Mouse (Mus musculus): ENCODE measurements at regions not wholly inside any gene's neighbourhood (a gene's known extent, or its start where the extent isn't known, plus 50 kb on each side); places are given as distances from the start of the nearest gene placed in this dataset.
"Not testable (repeated sequence)": the region's sequence is repeated elsewhere in the genome, so short reads cannot be mapped to it uniquely, and the experiment has no call there.

DNA sequence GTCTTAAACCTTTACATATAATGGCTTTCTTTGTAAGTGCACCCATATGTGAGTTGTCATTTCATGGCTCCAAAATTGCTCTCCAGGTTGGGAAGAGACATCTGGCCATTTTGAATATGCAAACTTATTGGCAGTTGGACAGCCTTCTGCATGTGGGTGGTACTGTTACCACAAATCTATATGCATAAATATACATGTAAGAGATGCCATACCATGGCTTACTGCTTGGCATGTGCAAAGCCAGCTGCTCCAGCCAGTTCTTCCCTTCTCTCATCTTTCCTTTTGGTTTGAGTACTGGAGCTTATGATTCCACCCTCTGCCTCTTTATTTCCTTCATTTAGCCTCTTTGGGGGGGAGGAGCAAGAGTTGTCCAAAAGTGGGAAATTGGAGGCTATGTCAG, 312.7 kb downstream of the Plekhb2 start:
- DNase-seq (ENCODE audit: low spot score in 2 of 2), result peak in 1 of 2 experiments; percentile 62

DNA sequence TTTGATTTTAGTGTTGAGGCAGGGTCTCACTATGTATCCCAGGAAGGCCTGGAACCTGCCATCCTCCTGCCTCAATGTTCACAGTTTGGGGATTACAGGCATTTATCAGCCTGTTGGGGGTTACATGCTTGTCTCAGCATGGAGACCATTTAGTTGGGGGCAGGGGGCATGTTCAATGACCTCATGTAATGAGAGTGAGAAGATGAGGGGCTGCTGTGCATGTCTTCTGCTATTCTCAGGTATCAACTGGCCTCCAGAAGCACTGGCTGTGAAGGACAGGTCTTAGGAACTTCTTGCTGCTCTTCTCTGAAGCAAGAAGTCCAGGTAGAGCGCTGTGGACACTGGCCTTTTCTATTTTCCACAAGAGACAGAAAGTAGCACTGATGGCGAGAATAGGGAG, 350.9 kb downstream of the Plekhb2 start:
- DNase-seq (ENCODE audit: low spot score in 2 of 2), result no peak

DNA sequence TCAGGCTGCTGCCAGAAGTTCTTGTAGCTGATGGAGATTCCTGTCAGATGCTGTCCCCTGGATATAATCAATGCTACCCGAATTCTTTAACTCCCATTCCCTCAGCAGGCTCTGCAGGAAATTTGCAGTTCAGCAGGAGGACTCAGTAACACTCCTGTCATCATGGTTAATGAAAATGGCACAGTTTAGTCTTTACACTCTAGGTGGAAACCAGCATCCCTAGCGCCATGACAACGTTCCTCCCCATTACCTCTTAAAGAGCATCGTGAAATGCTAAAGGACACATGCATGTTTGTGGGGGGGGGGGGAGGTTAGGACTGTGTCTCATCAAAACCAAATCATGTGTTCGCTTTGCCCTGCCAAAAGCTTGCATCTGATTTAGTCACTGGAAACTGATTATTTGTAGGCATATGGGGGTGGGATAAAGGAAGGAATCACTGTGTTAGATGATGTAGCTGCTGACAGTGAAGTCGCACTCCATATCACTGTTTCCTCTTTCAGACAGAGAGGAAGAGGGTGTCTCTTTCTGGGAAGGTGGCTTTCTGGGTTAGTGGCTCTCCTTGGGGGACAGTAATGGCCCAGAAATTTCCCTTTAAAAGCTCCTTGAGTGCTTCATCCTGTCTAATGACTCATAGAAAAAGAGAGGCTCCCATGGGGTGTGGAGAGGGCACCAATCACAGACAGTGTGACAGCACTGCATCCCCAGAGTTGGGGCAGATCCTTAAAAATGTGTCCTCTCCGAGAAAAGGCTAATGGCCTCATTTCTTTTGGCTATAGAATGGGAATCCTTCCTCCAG, 351.5 kb downstream of the Plekhb2 start:
- peak; percentile 13 to 44 for DNase-seq (ENCODE audit: low spot score in 2 of 2)

DNA sequence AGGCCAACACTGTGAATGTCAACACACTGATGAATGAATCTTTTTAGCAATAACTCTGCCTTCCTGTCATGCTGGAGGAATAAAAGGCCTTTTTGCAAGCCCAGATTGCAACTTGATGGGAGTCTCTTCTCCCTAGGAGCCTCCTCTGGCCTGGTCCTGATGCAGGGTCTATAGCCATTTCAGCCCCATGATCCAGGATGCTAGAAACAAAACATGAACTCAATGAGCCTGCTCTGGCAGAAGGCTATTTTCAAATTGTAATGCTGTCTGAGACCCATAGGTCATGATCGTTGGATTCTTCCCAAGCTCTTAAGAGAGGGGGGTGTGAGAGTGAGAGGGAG, 352.1 kb downstream of the Plekhb2 start:
- no peak for DNase-seq (ENCODE audit: low spot score in 2 of 2)

DNA sequence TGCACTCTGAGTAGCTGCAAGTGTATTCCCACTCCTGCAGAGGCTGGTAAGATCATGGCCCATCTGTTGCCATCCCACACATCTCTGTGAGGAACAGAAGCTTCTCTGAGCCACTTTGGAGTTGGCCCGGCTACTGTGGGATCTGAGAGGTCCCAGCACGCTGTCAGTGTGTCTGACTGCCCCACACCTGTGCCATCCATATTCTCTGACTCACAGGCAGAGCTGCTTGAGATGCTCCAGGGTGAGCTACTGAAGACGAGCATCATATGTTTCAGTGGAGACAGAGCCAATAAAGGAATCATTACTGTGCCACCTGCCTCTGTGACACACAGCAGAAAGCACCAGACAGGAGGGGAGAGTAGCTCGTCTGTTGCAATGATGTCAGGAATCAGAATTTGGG, 352.8 kb downstream of the Plekhb2 start:
- DNase-seq (ENCODE audit: low spot score in 2 of 2), result peak; percentile 77 to 88

DNA sequence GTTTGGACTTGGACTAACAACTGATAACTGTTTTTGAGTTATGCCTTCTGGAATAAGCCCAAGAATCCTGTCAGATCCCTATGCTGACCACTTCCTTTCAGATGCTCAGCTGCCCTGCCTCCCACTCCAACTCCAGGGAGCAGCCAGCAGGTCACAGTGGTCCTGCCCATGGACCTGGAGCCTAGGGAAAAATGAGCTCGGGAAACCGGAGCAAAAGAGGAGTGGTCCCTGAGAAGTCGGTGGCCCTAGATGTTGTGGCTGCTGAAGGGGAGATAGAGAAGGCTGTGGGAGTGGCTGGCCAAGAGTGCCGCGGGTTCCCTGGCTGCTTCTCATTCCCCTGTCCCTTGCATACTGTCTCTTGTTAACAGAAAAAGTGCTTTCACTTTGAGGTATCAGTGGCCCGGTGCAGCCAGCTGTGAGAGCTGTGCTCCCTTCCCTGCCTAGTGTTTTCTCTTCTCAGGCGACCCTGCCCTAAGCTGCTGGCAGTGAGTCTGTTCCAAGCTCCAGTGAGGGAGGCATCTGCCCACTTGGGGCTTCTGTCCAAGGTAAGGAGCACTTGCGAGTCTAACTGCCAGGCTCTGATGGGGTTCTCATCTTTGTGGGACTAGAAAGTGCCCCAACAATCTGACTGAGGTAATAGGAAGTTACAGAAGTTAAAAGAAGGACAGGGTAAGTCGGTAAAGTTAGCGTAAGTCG, 357.2 kb downstream of the Plekhb2 start:
- no peak for DNase-seq (ENCODE audit: low spot score in 2 of 2)

DNA sequence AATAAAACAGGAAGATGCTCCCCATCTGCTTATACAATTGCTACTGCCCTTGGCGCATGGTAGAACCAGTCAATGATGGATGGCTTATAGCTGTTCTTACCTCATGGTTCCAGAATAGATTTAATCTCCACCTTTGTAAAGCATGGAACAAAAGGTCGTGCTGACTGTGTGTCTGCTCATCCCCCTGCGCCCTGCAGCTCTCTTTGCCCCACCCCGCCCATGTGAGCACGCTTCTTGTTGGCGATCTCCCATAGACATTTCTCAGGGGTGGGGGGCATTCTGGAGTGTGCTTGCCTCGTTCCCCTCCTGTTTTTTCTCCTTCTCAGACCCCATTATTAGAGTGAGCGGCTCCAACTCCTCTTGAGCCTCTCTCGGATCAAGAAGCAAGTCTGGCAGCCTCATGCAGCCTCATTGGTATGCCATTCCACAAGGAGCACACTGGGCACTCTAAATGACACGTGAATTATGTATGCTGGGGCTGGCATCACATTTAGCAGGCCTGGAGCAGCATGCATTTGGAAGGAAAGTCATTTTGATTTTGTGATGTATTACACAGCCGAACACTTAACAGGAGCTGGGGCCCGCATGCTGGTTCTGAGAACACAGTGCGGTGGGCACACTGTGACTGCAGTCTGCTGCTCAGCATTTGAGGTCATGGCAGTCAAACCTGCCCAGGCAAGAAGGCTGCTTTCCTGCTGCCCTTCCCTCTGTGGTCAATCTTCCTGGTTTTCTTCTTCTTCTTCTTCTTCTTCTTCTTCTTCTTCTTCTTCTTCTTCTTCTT, 362.5 kb downstream of the Plekhb2 start:
- no peak for DNase-seq (ENCODE audit: low spot score in 2 of 2)

DNA sequence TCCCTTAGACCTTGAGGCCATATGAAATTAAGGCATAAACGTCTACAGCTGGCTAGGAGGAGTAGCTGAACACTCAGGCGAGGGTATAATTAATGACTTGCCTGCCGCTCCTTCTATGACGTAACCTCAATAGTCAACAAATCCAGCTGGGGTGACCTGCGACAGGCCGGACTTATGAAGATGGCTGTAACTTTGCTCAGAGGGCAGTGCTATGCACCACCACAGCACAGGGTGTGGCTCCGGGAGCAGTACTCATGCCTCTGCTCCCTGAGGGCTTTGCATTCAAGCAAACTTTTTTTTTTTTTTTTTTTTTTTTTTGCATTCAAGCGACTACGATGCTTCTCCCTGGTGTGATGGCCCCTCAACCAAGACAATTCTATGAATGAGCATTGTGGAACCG, 364.1 kb downstream of the Plekhb2 start:
- no peak for DNase-seq (ENCODE audit: low spot score in 2 of 2)

DNA sequence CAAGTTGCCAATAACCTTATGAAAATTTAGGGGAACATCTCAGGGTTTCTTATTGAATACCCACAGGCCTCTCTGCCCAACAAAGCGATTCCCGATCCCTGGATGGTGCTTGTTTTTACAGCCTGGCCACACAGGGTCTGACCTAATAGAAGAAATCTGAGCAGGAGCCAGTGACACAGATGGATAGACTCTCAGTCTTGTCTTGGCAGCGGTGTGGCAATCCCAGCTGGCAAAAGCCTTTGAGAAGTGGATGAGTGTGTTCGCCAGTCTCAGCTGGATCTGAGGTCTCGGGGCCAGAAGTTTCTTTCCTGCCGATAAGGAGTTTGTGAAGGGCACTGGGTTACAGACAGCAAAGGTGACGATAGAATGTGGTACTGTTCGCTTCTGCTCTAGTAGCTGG, 366.6 kb downstream of the Plekhb2 start:
- no peak for DNase-seq (ENCODE audit: low spot score in 2 of 2)

DNA sequence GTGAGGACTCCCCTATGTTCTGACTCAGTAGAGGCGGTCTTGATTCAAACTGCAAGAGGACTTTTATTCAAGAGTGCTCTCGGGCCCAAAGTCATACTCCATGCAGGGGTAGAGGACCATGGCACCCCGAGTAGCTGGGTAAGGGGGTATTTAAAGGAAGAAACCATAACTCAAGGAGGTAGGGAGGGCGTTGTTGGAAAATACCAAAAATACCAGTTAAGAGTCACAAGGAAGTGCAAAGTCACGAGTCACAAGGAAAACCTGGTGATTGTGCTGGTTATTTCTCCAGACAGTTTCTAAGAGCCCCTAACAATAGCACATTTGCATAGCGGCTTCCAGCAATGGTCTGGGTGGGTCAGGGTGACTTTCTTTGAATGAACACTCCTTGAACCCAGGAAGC, 370.4 kb downstream of the Plekhb2 start:
- DNase-seq (ENCODE audit: low spot score in 2 of 2), result not testable (repeated sequence)

DNA sequence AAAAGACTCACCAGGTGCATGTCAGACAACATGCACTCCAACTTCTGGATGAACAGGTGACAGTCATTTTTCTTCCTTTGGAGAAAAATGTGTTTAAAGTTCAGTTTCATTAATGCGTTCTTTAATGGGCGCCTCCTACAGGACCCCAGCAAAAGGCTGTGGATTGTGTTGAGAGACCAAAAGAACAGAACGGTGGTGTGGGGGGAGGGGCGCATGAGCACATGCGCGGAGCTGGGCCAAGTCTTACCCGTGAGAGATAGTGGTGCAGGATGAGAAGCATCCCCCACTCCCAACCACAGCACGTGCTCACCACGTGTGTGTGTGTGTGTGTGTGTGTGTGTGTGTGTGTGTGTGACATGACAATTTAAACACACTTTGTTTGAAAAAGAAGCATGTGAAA, 371.0 kb downstream of the Plekhb2 start:
- no peak for DNase-seq (ENCODE audit: low spot score in 2 of 2)

DNA sequence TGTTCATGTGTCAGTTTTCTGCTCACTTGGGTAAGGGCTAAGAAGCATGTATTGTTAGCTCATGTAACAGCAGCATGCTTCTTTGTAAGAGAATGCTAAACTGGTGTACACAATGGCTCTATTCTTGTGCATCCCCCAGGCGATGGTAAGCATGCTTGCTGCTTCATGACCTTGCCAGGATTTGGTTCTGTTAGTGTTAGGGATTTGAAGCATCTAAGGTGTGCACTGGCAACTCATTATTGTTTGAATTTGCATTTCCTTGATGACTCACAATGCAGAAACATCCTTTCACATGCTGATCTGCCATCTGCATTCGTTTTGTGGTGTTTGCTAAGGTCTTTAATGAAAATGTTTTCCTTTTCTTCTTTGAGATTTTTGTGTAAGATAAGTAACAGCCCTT, 382.8 kb downstream of the Plekhb2 start:
- DNase-seq (ENCODE audit: low spot score in 2 of 2), result no peak

DNA sequence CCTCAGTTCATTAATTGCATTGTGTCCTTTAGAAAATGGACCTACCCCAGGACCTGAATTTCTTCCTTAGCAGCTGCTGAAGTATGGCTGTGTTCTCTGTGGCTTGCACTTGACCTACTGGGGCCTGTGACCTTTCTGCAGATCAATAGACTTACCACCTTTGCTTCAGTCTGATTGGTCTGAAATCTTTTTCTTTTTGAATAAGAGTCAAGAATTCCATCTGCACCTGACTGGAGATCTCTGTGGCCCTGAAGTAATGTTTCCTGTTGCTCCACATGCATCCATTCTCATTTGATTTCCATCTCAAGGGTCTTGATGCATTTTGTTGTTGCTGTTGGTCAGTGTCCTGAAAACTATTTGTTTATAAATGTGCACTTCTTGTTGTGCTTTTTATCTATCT, 388.4 kb downstream of the Plekhb2 start:
- no peak for DNase-seq (ENCODE audit: low spot score in 2 of 2)

DNA sequence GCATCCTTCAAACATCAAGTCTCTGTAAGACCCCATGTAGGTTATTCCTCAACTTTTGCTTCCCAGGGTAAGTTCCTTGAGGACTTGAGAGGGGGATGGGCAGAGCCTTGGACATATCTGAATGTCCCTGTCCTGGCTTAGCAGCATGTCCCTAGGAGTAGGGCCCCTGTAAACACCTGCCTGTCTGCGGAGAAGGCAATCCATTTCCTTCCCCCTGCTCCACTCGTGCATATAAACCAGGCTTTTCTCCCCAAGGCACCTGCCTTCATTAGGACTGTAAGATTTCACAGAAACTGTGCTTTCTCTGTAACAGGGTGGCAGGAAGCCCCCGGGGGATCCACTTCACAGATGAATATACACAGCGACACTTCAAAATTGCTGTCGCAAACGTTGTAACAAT, 393.1 kb downstream of the Plekhb2 start:
- no peak for DNase-seq (ENCODE audit: low spot score in 2 of 2)

DNA sequence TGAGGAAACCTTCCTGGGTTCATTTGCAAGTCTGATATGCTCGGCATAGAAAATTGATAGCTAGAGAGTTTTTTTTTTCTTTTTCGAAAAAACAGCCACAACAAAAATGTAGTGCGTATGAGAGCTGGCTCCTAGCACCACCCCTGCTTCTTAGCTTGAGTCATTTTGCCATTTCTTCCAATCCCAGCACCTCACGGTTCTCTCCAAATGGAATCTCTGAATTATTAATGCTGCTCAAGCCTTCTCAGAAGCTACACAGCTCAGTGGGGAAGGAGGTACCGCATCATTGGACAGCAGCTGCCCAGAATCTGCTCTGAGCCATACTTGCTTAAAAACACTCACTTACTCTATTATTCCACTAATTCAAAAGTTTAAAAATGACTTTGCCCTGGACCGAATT, 393.6 kb downstream of the Plekhb2 start:
- no peak for DNase-seq (ENCODE audit: low spot score in 2 of 2)

DNA sequence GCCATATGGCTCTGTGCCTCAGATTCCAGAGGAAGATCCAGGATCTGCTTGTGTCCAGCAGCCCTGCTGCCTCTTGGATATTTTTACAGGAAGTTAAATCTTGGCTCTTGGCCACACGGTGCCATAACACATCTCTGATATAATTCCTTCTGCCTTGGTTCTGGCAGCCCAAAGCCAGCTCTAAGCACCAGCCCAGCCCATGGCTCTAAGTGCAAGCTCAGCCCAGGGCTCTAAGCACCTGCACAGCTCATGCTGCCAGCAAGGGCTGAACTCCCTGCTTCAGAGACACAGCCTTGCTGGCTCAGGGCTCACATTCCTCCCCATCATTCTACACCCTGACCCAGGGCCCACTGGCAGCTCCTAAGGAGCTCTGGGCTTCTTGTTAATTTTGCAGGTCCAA, 415.3 kb downstream of the Plekhb2 start:
- DNase-seq (ENCODE audit: low spot score in 2 of 2), result no peak

DNA sequence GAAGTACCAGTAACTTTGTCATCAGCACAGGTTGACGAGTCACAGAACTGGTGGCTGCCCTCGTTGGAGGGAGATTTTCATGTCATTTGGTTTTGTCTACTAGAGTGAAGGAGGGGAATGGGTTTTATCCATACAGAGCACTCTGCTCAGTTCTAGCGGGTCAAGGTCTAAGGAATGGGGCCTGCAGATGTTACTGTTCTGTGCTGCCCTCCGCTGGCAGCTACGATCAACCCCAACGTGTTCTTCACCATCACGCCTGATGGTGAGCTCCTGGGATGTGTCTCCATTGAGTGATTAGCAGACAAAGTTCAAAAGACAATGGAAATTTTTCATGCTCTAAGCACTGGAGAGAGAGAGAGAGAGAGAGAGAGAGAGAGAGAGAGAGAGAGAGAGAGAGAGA, 416.9 kb downstream of the Plekhb2 start:
- DNase-seq (ENCODE audit: low spot score in 2 of 2), result peak in 1 of 2 experiments; percentile 19

DNA sequence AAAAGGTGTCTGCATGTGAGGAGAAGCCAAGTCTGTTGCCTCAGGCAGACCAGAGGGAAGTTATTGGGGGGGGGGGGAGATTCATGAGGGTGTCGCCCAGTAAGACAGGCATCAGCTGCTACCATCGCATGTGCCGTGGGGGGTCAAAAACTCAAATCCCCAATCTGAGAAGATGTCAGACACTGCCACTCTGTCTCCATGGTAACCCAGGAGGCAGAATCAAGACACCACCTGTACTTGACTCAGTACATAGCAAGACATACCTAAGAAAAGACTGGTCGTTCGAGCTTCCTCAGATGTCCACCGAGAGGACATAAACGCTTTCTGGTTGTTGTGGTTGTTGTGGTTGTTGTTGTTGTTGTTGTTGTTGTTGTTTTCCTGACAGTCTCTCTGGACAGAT, 418.1 kb downstream of the Plekhb2 start:
- DNase-seq (ENCODE audit: low spot score in 2 of 2), result no peak

DNA sequence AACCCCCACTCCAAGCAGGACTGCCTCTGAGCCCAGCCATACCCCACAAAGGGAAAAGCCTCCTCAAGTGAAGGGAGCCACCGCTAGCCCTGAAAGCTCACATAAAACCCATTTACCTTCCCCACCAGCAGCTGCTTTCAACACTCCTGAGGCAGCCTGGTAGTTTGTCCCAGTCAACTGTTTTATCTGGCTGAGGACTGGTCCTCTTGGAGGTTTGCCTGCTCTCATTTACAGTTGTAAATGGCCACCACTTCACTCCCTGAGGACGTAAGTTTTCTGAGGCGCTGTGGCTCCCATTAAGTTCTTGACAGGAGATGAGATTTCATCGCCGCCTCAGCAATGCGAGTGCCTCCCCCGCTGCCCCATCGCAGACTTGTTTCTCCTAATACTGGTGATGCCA, 425.2 kb downstream of the Plekhb2 start:
- DNase-seq (ENCODE audit: low spot score in 2 of 2), result no peak
